Mouse (Mus musculus) adipocyte (in vitro differentiated cells): ENCODE results near the gene Sspn.

ENCODE experiments used
- DNase-seq: peaks from one replicate; pipeline ENCODE4 v3.0.0-alpha.2; 2016; ENCODE audit warnings: low spot score

The Sspn gene

DNA sequence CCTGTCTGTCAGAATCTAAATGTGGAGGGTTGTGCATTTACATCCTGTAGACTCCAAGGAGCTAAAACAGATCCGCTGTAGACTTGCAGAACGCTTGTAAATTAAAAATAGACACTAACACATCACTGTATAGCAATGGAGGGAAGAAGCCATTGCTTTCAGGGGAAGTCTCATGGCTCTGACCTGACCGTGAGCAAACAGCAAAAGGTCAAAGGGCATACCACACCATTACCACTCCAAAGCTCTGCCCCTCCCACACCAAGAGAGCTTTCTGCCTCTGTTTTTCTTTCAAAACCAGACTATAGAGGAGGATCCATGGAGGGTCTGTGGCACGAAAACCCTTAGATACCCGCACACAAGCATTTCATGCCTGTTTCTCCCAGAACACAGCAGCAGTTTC is 41.9 kb downstream of the Sspn start:
- DNase-seq = no peak

DNA sequence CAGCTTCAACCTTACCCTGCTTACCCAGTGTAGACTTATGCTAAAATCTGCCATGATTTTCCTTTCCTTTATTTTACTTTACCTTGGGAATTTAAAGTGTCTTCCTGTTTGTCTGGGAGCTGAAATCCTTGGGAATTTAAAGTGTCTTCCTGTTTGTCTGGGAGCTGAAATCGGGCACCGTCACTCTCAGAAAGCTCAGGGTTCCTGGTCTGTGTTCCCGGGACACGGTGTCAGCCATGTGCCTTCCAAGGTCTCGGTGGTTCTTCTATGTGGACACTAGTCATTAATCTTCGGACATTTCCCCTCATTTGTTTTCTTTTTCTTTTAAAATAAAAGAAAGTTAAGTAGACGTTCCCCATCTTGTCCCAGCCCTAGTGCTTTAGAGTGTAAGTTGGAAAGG is 43.3 kb downstream of the Sspn start:
- DNase-seq = no peak

DNA sequence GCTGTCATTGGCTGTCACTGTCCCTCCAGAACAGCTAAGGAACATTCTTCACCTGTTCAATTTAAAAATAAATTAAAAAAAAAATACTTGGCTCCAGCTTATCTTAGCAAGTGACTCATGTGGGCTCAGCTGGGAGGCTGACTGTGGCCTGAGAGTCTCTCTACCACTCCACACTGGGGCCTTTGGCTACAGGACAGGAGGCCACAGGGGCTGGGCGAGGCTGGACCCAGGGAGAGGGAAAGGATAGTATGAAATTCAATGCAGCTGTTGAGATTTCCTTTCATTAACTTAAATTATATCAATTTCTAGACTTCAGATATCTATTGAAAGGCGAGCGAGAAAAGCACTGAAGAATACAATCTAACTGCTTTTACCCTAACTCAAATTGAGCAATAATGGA is 45.9 kb downstream of the Sspn start:
- DNase-seq = peak; percentile 38

DNA sequence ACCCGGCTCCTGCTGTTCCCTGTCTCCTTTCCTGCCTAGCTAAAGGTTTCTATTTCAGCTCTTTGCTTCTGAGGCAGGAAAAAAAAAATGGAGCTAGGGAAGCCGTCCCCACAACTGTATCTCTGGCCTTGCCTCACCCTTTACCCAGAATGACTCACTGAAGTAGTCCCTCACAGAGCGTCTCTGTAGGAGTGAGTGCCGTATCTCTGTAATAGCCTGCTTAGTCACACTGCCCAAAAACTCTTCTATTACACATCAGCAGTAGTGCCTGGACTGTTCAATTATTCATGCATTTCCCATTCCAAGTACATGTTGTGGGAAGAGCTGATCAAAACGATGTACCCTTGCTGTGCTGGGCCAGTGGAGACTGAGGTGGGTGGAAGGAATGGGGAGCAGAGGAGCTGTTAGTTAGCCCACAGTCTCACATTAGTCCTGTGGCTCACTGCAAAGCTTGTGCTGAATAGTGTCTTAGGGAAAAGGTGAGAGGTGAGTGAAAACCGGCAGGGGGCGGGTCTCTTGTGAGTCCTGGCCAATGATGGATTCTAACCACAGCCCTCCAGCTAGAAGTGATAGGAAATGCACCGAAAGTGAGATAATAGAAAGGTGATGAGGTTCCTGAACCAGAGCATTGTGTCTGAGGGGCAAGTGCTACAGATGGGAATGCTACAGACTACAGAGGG is 46.5 kb downstream of the Sspn start:
- peak; percentile 77 for DNase-seq

DNA sequence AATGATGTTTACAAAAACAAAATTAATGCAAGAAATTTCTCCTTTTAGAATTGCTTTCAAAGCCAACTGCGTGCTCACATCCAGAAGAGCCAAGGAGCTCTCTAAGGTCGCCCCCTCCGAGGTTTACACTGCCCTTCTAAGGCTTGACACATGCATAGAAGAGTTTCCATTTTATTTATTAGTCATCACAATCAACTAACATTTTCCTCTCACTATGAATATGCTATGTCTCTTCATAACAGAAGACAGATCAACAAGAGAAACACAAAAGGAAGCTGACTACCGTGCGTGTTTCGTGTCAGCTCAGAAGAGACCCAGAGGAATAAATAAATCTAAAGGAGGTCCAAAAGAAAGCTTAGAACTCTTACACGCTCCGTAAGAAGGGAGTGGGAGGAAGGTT is 49.6 kb downstream of the Sspn start:
- DNase-seq = no peak

DNA sequence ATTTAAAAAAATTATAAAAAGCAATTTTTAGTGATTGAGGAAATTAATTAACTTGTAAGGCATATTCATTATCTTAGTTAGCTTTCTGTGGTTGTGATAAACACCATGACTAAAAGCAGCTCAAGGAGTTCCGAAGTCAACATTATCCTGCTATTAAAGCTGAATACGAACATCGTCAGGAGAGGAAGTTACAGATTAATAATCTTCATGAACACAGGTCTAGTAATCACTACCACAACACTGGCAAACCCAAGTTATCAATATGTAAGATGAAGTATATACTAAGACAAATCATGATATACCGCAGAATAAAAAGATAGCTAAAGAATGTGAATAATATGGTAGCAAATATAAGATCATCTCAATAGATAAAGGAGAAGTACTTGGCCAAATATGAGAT is 50.9 kb downstream of the Sspn start:
- no peak for DNase-seq

DNA sequence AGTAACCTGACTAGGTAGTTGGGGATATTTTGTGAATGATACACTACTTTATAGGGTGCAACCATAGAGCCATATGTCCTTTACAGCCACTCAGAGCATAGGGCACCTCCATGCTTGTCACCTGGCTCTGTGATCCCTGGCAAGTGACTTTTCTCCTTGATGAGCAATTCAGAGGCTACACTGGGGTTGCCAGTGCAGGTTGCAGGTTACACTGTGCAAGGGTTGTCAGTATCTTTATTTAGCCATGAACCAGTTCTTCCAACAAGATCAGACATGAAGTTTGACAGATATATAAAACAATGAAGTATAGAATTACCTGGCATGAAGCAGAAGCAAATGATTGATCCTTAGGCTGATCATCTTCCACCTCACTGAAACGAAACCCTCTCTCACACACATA is 59.1 kb downstream of the Sspn start:
- DNase-seq = no peak

DNA sequence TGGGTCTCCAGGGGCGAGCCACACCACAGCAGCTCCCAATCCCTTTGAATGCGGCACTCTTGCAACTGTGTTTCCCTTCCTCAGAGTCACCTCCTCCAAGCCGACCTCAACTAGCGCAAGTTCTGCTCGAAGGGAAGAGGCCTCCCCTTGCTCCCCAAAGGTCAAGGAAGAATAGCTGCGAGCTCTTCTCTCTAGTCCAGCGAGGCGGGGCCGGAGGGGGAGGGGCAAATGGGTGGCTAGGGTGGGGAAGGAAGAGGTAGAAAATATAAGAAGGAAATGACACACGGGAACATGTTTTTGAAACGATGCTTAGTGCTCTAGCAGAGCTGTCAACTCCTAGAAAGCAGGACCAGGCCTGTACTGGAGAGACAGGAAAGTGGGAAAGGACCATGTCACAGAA is 61.1 kb downstream of the Sspn start:
- DNase-seq = no peak

DNA sequence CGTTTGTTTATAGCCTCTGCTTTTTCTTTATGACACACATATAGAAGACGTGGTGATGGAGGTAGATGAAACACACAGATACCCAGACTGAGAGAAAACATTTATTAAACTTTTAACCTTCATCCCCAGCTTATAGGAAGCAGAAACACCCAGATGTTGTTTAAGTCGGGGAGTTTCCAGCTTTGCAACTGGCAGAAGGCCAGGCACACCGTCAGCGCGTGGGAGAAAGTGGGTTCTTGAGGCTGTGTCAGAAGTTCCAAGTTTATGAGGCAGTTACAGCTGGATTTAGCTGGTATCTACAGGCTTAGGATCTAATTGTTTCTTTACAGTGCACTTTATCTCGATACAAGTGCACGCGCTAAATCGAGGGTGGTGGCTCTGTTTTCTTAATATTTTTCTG is 61.5 kb downstream of the Sspn start:
- peak; percentile 13 for DNase-seq

DNA sequence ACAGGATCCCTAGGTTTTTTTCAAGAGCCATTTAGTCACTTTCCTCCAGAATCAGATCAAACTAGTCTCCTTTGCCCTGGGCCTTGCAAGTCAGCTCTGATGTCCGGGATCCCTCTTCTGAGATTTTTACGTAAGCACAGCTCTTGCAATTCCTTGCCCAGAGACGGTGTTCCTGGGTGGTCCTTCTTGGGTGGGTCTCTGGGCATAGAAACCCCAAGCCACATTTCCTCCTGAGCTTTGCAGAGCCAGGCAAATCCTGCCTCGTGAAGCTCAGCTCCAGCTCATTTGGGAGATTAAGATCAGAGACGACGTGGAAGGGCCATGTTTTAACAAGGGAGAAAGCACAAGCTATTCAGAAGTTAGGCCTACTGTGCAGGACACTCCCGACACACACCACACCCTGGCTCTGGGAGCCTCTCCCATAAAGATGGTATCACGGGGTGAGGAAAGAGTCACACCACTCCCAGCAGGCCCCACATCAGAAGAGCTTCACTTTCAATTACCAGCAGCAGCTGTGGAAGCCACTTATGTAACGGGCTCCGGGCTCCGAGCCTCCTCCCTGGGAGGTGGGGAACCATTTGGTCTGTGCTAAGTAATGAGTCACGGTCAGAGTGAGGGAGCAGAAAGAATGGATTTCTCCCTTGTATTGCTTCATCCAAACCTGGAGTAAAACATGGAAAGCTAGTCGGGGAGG is 67.0 kb downstream of the Sspn start:
- DNase-seq = peak; percentile 85

DNA sequence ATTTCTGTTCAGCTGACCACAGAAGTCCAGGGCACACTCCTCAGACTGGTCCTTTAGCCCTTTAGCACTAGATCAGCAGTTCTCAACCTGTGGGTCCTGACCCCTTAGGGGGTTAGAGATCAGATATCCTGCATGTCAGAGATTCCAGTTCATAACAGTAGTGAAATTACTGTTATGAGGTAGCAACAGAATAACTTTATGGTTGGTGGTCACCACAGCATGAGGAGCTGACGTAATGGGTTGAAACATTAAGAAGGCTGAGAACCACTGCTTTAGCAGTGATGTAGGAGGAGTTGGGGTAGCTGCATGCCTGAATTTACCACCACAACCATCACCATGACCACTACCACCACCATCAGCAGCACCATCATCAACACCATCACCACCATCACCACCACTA is 69.3 kb downstream of the Sspn start:
- DNase-seq = no peak

DNA sequence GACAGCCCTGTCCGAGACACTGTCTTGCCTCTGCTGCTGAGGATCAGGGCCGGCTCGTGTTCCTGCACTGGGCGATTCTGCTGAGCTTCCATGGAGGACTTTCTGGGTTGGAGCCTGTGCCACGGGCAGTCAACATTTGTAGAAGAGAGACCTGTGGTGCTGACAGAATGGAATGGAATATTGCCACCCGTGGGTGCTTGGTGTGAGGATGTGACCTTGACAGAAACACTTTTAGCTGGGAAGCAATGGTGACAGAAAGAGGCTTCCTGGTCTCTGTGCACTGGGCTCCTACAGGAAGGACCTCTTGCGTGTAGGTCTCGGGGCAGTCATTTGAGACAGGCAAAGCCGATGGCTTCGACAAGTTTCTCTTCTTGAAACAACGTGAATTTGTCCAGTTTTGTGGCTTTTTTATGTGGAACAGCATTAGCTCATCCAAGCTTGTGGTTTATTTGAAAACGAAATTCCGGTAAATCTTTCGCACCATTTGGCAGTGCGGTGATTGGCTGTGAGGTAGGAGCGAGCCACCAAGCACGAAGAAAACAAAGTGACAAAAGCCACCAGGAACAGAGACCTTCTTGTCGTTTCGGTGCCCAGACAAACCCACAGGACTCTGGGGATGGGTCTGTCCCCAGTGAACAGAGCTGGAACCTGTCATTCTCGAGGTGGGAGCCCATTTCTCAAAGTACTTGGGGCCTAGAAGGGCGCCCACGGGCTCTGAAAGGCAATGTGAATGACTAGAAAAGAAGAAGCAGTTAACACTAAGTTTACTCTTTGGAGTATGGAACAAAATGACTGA is 70.2 kb downstream of the Sspn start:
- DNase-seq = no peak

DNA sequence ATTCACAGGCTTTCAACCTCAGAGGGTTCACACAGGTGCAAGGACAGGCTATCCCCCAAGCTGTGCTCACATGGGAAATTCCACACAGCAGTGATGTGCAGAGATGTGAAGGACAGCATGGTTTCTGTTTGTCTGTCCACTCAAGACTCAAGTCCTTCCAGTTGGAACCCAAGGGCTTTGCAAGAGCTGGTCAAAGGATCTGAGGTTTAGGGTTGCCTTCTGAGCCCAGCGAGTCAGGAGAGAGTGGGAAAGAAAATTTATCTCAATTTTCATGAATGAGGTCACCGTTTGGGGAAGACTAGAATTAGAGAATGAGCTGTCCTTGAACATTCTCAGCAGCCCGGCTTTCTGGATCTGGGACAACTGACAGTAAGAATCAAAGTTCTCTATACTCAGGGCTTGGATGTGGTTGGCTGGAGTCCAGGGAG is 72.7 kb downstream of the Sspn start:
- DNase-seq = no peak

DNA sequence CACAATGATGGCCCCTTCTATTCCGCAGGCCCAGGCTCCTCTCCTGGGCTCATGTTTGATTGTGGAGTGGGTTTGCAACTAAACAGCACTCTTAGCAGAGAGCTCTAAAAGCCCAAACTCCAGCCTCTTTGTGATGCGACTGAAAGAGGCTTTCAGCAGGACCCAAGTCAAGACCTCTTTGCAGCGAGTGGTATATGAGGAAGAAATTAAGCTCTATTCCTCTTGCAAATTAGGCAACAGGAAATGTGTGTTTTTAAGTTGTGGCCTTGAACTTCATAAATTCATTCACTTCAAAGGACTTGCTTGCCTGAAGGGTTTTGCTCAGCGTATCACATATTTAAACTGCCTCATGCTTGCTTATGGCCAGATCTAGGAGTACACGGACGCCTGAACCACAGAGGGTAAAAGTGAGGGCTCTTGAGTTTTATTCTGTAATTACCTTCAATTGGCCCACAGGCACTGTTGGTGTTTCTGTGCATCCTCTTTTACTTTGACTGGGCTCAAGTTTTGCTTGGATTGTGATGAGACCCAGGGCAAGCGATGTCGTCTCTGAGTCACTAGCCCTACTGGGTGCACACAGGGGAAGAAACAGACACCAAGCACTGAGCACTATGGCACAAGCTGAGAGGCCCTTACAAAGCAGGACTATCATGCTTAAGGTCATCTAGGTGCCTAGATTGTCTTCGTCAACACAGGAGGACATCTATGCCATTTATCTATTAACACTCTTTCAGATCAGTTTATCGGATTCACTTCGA is 73.9 kb downstream of the Sspn start:
- no peak for DNase-seq

DNA sequence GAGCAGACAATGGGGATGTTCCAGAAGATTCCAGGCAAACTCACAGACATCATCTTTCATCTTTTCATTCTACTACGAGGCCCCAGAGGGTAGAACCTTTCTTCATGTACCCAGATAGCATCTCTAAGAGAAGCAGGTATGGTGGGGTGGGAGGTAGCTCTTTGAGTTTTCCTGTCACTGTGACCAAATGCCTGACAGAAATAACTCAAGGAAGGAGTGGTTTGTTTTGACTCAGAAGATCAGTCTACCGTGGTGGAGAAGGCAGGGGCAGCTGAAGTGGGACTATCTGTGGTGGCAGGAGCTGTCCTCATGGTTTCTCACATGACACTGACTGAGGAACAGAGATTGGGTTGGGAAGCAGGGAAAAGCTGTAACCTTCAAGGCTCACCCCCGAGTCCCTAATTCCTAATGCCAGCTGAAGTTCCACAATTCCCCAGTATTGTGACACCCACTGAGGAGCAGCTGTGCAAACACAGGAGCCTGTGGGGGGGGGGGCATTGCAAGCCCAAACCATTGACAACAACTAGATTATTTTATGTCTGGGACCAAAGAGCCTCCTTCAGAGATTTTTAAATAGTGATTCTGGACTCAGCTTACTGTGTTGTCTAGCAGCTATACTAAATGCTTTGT is 74.6 kb downstream of the Sspn start:
- peak; percentile 25 for DNase-seq

DNA sequence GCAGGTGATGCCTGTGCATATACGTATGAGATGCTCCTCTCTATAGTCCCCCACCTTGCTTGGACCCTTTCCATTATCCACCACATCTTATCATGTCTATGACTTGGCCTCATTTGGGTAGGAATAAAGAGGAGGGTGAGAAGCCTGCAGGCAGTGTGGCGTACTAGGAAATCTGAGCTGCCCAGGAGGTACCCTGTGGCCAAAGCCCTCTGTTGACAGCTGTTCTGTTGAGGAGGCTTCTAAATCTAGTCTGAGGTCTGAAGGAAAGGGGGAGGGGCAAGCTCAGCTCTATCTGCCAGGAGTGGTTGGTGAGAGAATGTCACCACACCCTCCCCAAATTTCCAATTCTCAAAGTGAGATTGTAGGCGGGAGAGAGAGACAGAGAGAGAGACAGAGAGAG is 75.3 kb downstream of the Sspn start:
- no peak for DNase-seq

DNA sequence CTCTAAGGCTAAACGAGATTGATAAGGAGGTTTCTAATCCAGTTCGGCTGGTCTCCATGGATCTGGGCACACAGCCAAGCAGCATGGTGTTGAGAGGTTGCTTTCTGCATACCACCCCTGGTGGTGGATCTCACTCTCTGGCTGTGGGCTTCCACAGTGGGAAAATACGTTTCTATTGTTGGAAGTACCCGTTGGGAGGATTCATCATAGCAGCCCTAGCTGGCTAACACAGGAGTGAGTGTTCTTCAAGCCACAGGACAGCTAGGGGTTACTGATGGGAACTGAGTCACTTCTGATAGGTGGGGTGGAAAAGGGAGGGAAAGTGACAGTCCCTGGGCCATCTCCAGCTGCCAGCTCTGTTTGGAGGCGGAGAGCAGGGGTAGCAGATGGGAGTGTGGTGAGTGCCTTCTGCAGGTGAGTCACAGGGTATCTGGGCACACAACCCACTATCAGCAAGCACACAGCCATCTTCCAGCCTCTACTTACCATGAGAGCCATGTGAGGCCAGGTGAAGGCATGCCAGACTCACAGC is 77.1 kb downstream of the Sspn start:
- DNase-seq = no peak

DNA sequence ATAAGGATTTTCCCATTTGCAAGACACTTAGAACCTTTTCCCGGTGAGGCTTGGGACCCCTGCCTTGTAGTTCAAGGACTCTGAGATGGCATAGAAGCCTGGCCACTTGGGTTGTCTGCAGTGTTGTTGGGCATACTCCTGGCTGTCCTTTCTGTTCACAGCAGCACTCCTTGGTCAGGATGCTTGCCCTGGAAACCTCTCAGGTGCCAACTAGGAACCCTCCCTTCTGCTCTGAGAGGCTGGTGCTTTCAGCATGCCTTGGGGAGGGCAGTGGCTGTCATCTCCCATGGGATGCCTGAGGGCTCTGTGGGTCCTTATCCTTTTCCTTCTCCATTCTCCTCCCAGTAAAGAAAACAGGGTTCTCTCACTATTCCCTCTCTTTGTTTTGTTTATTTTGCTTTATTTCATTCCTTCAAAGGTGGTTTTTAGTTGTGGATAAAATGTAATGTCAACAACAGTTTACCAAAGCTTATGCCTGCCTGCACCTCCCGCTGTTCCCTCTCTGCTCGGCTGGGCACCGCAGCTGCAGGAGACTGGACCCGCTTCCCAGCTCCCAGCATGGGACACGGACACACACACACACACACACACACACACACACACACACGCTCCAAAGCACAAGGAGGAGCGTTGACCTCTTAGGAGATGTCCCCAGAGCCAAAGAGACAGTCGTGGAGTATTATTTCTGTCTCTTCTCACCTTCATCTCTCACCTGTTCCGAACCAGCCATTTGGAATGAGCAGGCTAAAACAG is 77.9 kb downstream of the Sspn start:
- DNase-seq = no peak

DNA sequence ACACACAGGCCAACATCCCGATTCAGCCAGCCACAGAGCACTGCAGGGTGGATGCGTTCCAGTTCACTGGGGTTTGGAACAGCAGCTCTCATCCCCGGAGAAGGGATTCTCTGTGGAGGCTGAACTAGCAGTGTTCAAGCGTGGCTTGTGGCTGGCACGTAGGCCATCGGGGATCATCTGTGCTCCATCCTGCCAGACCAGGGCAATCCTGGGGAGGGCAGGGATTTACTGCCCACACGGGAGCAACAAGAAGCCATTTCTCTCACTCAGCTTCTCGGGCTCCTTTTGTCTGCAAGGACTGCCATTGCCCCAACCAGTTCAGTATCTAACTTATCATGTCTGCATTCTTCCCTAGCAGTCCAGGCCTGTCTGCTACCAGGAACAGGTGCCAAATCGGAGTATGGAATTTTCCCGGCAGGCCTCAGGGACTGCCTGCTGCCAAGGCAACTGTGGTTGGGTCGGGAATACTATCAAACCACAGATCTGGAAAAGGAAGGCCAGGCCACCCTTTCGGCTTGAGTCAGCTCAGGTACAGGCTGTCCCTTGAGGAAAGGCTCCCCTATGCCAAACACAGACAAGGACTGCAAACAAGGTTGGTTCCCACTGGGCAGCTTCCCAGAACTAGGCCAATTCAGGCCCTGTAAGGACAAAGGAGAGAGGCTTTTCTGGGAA is 78.8 kb downstream of the Sspn start:
- peak; percentile 68 for DNase-seq

DNA sequence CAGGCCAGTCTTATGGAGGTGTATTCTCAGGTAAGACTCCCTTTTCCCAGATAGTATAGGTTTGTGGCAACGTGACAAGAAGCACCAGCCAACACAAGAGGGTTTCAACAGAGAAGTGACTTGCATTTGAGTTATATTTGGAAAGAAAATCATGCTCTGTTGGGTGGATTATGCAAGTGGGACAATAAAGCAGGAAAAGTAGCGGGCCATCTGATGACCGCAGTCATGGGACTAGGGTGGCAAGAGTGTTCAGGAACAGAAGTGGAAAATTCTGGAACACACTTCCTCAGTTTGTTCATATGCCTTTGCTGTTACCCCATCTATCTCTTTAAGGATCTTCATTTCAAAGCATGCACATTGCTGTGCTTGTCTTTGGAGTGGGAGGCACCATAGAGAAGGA is 82.9 kb downstream of the Sspn start:
- peak; percentile 31 for DNase-seq
